Mouse (Mus musculus) forebrain, embryonic 11.5 days (tissue): ENCODE results near the gene Rap1gds1. TPM values are rescaled to one million over a fixed set of nuclear protein-coding genes. Genes with fewer than 3 reads are reported as not detected.

Experiments used
- ATAC-seq: fragments of 200-750 bp; cut with Nextera tagmentation; replicated peaks from 2 replicates; pipeline ENCODE4 v1.8.0; 2017; ENCODE audit warnings: moderate TSS enrichment; ENCODE audit not compliant: low FRiP score
- DNase-seq: peaks from one replicate; pipeline ENCODE4 v3.0.0-alpha.2; 2017; ENCODE audit warnings: low spot score
- H3K27ac ChIP-seq: fragments of 300-500 bp; sonication (generic); 2 replicates; pipeline ENCODE4 v1.5.1; 2014; ENCODE audit warnings: low read depth, low read length
- H3K27me3 ChIP-seq: fragments of 300-500 bp; sonication (generic); 2 replicates; pipeline ENCODE4 v1.6.1; 2014; ENCODE audit warnings: mild to moderate bottlenecking, low read length, mixed read lengths; ENCODE audit not compliant: control insufficient read depth, insufficient read depth
- H3K36me3 ChIP-seq: fragments of 300-500 bp; sonication (generic); 2 replicates; pipeline ENCODE4 v1.6.1; 2014; ENCODE audit warnings: mild to moderate bottlenecking, low read length, moderate library complexity, mixed read lengths; ENCODE audit not compliant: control insufficient read depth, insufficient read depth
- H3K4me1 ChIP-seq: fragments of 300-500 bp; sonication (generic); replicated peaks from 2 replicates; pipeline ENCODE4 v1.6.1; 2014; ENCODE audit warnings: low read length, mixed read lengths; ENCODE audit not compliant: control insufficient read depth, insufficient read depth
- H3K4me2 ChIP-seq: fragments of 300-500 bp; sonication (generic); 2 replicates; pipeline ENCODE4 v1.6.1; 2014; ENCODE audit warnings: low read depth, mild to moderate bottlenecking, low read length, moderate library complexity, mixed read lengths; ENCODE audit not compliant: severe bottlenecking
- H3K4me3 ChIP-seq: fragments of 300-500 bp; sonication (generic); 2 replicates; pipeline ENCODE4 v1.5.1; 2014; ENCODE audit warnings: low read depth, low read length
- H3K9ac ChIP-seq: fragments of 300-500 bp; sonication (generic); 2 replicates; pipeline ENCODE4 v1.6.1; 2014; ENCODE audit warnings: low read length
- H3K9me3 ChIP-seq: fragments of 300-500 bp; sonication (generic); 2 replicates; pipeline ENCODE4 v1.6.1; 2016; ENCODE audit warnings: low read length, mixed read lengths; ENCODE audit not compliant: control insufficient read depth
- WGBS: fragments of 180-500 bp; shearing (Covaris S2); extraction: QIAGEN DNeasy Blood & Tissue Kit; methylation state at CpG from one replicate; pipeline ENCODE4 v1.1.7; 2014; 5-methylcytosine and 5-hydroxymethylcytosine counted together
- polyA plus RNA-seq: library from polyadenylated mRNA; unstranded; fragments of >200 nt; fragmentation: Nextera tagmentation; extraction: Ambion mirVana; gene quantifications from 2 replicates; pipeline ENCODE4 v1.2.1, GENCODE M21; 2014

Gene Rap1gds1
- polyA plus RNA-seq, 1 experiment from 2014 or later: 67.9 TPM

GRCm38 (mm10) chr3:138949081-138949480 lies 125.9 kb downstream of the Rap1gds1 start:
- Histone ChIP-seq H3K36me3 (peaks cover 7% of the 10 kb centered on the region), H3K4me3 (no peak overlapping the region), H3K9me3 (no peaks in the 10 kb centered on the region), H3K4me2 (no peak overlapping the region), H3K27me3 (no peaks in the 10 kb centered on the region), H3K9ac (no peak overlapping the region), H3K27ac (no peak overlapping the region), H3K4me1 (no peaks in the 10 kb centered on the region)
- WGBS: 95% methylated on average over 9 of the region's 9 CpGs
- no peak for ATAC-seq
- DNase-seq: no peak

- Histone ChIP-seq H3K9ac (no peak overlapping the region), H3K4me2 (no peak overlapping the region), H3K36me3 (peaks cover 10% of the 10 kb centered on the region), H3K27me3 (no peaks in the 10 kb centered on the region), H3K4me1 (no peaks in the 10 kb centered on the region), H3K9me3 (no peaks in the 10 kb centered on the region), H3K27ac (no peak overlapping the region), H3K4me3 (no peak overlapping the region)
- no peak for ATAC-seq
- DNase-seq: no peak
- WGBS: 87% methylated on average over 3 of the region's 3 CpGs
Measured at GRCm38 (mm10) chr3:138945516-138945915, 129.5 kb downstream of the Rap1gds1 start.

GRCm38 (mm10) chr3:138941604-138942003 lies 133.4 kb downstream of the Rap1gds1 start:
- ATAC-seq: no peak
- no peak overlapping the region for H3K27ac ChIP-seq

GRCm38 (mm10) chr3:138937241-138937640 lies 137.8 kb downstream of the Rap1gds1 start:
- Histone ChIP-seq H3K27me3 (no peaks in the 10 kb centered on the region), H3K4me1 (no peaks in the 10 kb centered on the region), H3K4me2 (no peak overlapping the region), H3K9ac (no peak overlapping the region), H3K9me3 (no peaks in the 10 kb centered on the region), H3K27ac (no peak overlapping the region), H3K4me3 (no peak overlapping the region), H3K36me3 (no peaks in the 10 kb centered on the region; the same call in 1 of the 2 replicates)
- WGBS: 96% methylated on average over 10 of the region's 10 CpGs
- no peak for ATAC-seq
- no peak for DNase-seq

More at GRCm38 (mm10) chr3:138941604-138942003, 133.4 kb downstream of the Rap1gds1 start:
- DNase-seq: no peak
- Histone ChIP-seq H3K27me3 (no peaks in the 10 kb centered on the region), H3K9me3 (no peaks in the 10 kb centered on the region), H3K4me2 (no peak overlapping the region), H3K36me3 (peaks cover 10% of the 10 kb centered on the region), H3K4me1 (no peaks in the 10 kb centered on the region), H3K9ac (no peak overlapping the region), H3K4me3 (no peak overlapping the region)
- WGBS: 45% methylated on average over 9 of the region's 9 CpGs

GRCm38 (mm10) chr3:138936780-138937179 lies 138.2 kb downstream of the Rap1gds1 start:
- no peaks in the 10 kb centered on the region for H3K4me1 ChIP-seq
- DNase-seq (no peak), ATAC-seq (no peak)
- H3K9me3 ChIP-seq: no peaks in the 10 kb centered on the region
- H3K4me2 ChIP-seq: no peak overlapping the region
- 96% methylated on average over 8 of the region's 8 CpGs for WGBS
- no peak overlapping the region for H3K4me3 ChIP-seq
- H3K27me3 ChIP-seq: no peaks in the 10 kb centered on the region
- H3K36me3 ChIP-seq: no peaks in the 10 kb centered on the region; the same call in 1 of the 2 replicates
- H3K27ac ChIP-seq: no peak overlapping the region
- H3K9ac ChIP-seq: no peak overlapping the region

- Histone ChIP-seq H3K4me1 (no peaks in the 10 kb centered on the region), H3K27me3 (no peaks in the 10 kb centered on the region), H3K27ac (no peak overlapping the region), H3K9me3 (no peaks in the 10 kb centered on the region), H3K36me3 (no peaks in the 10 kb centered on the region; the same call in 1 of the 2 replicates), H3K4me2 (no peak overlapping the region), H3K9ac (no peak overlapping the region), H3K4me3 (no peak overlapping the region)
- ATAC-seq: no peak
- 93% methylated on average over 4 of the region's 4 CpGs for WGBS
- no peak for DNase-seq
Measured at GRCm38 (mm10) chr3:138927437-138927836, 147.6 kb downstream of the Rap1gds1 start.

- Histone ChIP-seq H3K36me3 (no peaks in the 10 kb centered on the region; the same call in 1 of the 2 replicates), H3K27me3 (no peaks in the 10 kb centered on the region), H3K9ac (no peak overlapping the region), H3K4me2 (no peak overlapping the region), H3K27ac (no peak overlapping the region), H3K4me1 (no peaks in the 10 kb centered on the region), H3K9me3 (no peaks in the 10 kb centered on the region), H3K4me3 (no peak overlapping the region)
- ATAC-seq: no peak
- no peak for DNase-seq
- WGBS: 90% methylated on average over 8 of the region's 8 CpGs
Measured at GRCm38 (mm10) chr3:138926161-138926560, 148.8 kb downstream of the Rap1gds1 start.

- H3K9ac ChIP-seq: no peak overlapping the region
- H3K27me3 ChIP-seq: no peaks in the 10 kb centered on the region
- H3K4me1 ChIP-seq: no peaks in the 10 kb centered on the region
- H3K4me3 ChIP-seq: no peak overlapping the region
- H3K36me3 ChIP-seq: no peaks in the 10 kb centered on the region
- 89% methylated on average over 4 of the region's 4 CpGs for WGBS
- H3K4me2 ChIP-seq: no peak overlapping the region
- DNase-seq (no peak), ATAC-seq (no peak)
- no peak overlapping the region for H3K27ac ChIP-seq
- H3K9me3 ChIP-seq: no peaks in the 10 kb centered on the region
Measured at GRCm38 (mm10) chr3:138918241-138918640, 156.8 kb downstream of the Rap1gds1 start.

GRCm38 (mm10) chr3:138917016-138917415 lies 158.0 kb downstream of the Rap1gds1 start:
- Histone ChIP-seq H3K27ac (no peak overlapping the region), H3K4me1 (no peaks in the 10 kb centered on the region), H3K27me3 (no peaks in the 10 kb centered on the region), H3K4me2 (no peak overlapping the region), H3K4me3 (no peak overlapping the region), H3K9ac (no peak overlapping the region), H3K9me3 (no peaks in the 10 kb centered on the region), H3K36me3 (no peaks in the 10 kb centered on the region)
- ATAC-seq (no peak), DNase-seq (no peak)
- WGBS: 85% methylated on average over 4 of the region's 4 CpGs
